Mouse (Mus musculus): Measurements from ENCODE around the gene Gm3239. TPM values are rescaled to one million over a fixed set of nuclear protein-coding genes. Genes with fewer than 3 reads are reported as not detected.
A peak's percentile ranks its signal among the peaks of the same experiment; 100 is the strongest.
"Not testable (repeated sequence)": the region's sequence is repeated elsewhere in the genome, so short reads cannot be mapped to it uniquely, and the experiment has no call there.

The Gm3239 gene
- polyA plus RNA-seq (2015; fragmentation: Nextera tagmentation; extraction: Ambion mirVana), result 1.7 and 1.9 TPM in 2 replicates

- not testable (repeated sequence) for H3K9ac ChIP-seq (ENCODE audit: low read depth, low read length); H3K27ac ChIP-seq (ENCODE audit: low read length); H3K9me3 ChIP-seq (replicated peaks; ENCODE audit: control insufficient read depth, low read length, poor library complexity, severe bottlenecking); H3K4me2 ChIP-seq (ENCODE audit: low read length); H3K4me3 ChIP-seq (ENCODE audit: low read depth, low read length); H3K4me1 ChIP-seq (ENCODE audit: control insufficient read depth, insufficient read depth, low read length); H3K36me3 ChIP-seq (ENCODE audit: control insufficient read depth, insufficient read depth, low read length); ATAC-seq; H3K27me3 ChIP-seq (ENCODE audit: control insufficient read depth, insufficient read depth, low read depth, low read length)
- no CpG with 5 or more reads among the region's 2 CpGs for WGBS
These were observed at the start of gene Gm3239 for GRCm38 (mm10) chr14:4663892-4664291. TSS of gene Gm3239 (plus strand) at chr14:4664192.

- ATAC-seq; H3K36me3 ChIP-seq (ENCODE audit: control insufficient read depth, insufficient read depth, low read length); H3K4me1 ChIP-seq (ENCODE audit: control insufficient read depth, insufficient read depth, low read length); H3K4me2 ChIP-seq (ENCODE audit: low read length); H3K9ac ChIP-seq (ENCODE audit: low read depth, low read length); H3K4me3 ChIP-seq (ENCODE audit: low read depth, low read length); H3K27me3 ChIP-seq (ENCODE audit: control insufficient read depth, insufficient read depth, low read depth, low read length); H3K9me3 ChIP-seq (replicated peaks; ENCODE audit: control insufficient read depth, low read length, poor library complexity, severe bottlenecking); H3K27ac ChIP-seq (ENCODE audit: low read length): not testable (repeated sequence)
- no CpG with 5 or more reads among the region's 2 CpGs for WGBS
These were observed 31.9 kb upstream of the Gm3239 start, which contains the start of gene Gm8159 for GRCm38 (mm10) chr14:4632052-4632451. TSS of gene Gm8159 (plus strand) at chr14:4632352.

- Histone ChIP-seq H3K9ac (ENCODE audit: low read depth, low read length) (peak overlapping the region; percentile 48), H3K4me2 (ENCODE audit: low read length) (peak overlapping the region; percentile 59), H3K4me3 (ENCODE audit: low read depth, low read length) (peak overlapping the region; percentile 37)
- not testable (repeated sequence) for H3K27ac ChIP-seq (ENCODE audit: low read length); H3K9me3 ChIP-seq (replicated peaks; ENCODE audit: control insufficient read depth, low read length, poor library complexity, severe bottlenecking); H3K27me3 ChIP-seq (ENCODE audit: control insufficient read depth, insufficient read depth, low read depth, low read length); ATAC-seq; H3K36me3 ChIP-seq (ENCODE audit: control insufficient read depth, insufficient read depth, low read length); H3K4me1 ChIP-seq (ENCODE audit: control insufficient read depth, insufficient read depth, low read length)
- WGBS, result under 1% methylated on average over 12 of the region's 18 CpGs
These were observed 14.7 kb upstream of the Gm3239 start for GRCm38 (mm10) chr14:4649309-4649708.

- not testable (repeated sequence) for H3K36me3 ChIP-seq (ENCODE audit: control insufficient read depth, insufficient read depth, low read length); H3K4me2 ChIP-seq (ENCODE audit: low read length); H3K9me3 ChIP-seq (replicated peaks; ENCODE audit: control insufficient read depth, low read length, poor library complexity, severe bottlenecking); H3K27me3 ChIP-seq (ENCODE audit: control insufficient read depth, insufficient read depth, low read depth, low read length); ATAC-seq; H3K27ac ChIP-seq (ENCODE audit: low read length); H3K9ac ChIP-seq (ENCODE audit: low read depth, low read length); H3K4me1 ChIP-seq (ENCODE audit: control insufficient read depth, insufficient read depth, low read length); H3K4me3 ChIP-seq (ENCODE audit: low read depth, low read length)
- 0% methylated on average over 3 of the region's 9 CpGs for WGBS
These were observed 13.7 kb upstream of the Gm3239 start for GRCm38 (mm10) chr14:4650324-4650723.

GRCm38 (mm10) chr14:4708938-4709337 lies 44.9 kb downstream of the Gm3239 start, which contains the start of gene Gm7876:
TSS of gene Gm7876 (plus strand) at chr14:4709238.
- H3K9ac ChIP-seq (ENCODE audit: low read depth, low read length); H3K4me1 ChIP-seq (ENCODE audit: control insufficient read depth, insufficient read depth, low read length); ATAC-seq; H3K36me3 ChIP-seq (ENCODE audit: control insufficient read depth, insufficient read depth, low read length); H3K4me2 ChIP-seq (ENCODE audit: low read length); H3K27me3 ChIP-seq (ENCODE audit: control insufficient read depth, insufficient read depth, low read depth, low read length); H3K9me3 ChIP-seq (replicated peaks; ENCODE audit: control insufficient read depth, low read length, poor library complexity, severe bottlenecking); H3K27ac ChIP-seq (ENCODE audit: low read length); H3K4me3 ChIP-seq (ENCODE audit: low read depth, low read length): not testable (repeated sequence)
- 83% methylated on average over 1 of the region's 2 CpGs for WGBS

Other genes starting within 250 kb of the Gm3239 start
- gene Gm3164, start 248.7 kb upstream of the Gm3239 start, polyA plus RNA-seq (2015; fragmentation: Nextera tagmentation; extraction: Ambion mirVana), result 5.8 and 8.2 TPM in 2 replicates
- 2.3 and 3.5 TPM in 2 replicates for gene Gm3173, start 233.2 kb upstream of the Gm3239 start, polyA plus RNA-seq (2015; fragmentation: Nextera tagmentation; extraction: Ambion mirVana)
- gene Gm3182, start 182.4 kb upstream of the Gm3239 start, polyA plus RNA-seq (2015; fragmentation: Nextera tagmentation; extraction: Ambion mirVana), result not detected in 2 replicates
- not detected in 2 replicates for gene Gm3047, start 108.8 kb upstream of the Gm3239 start, polyA plus RNA-seq (2015; fragmentation: Nextera tagmentation; extraction: Ambion mirVana)
- gene Gm8159, start 31.8 kb upstream of the Gm3239 start, polyA plus RNA-seq (2015; fragmentation: Nextera tagmentation; extraction: Ambion mirVana), result not detected in 2 replicates
- not detected in 2 replicates for gene Gm7876, start 45.0 kb downstream of the Gm3239 start, polyA plus RNA-seq (2015; fragmentation: Nextera tagmentation; extraction: Ambion mirVana)
- 4.0 and 4.6 TPM in 2 replicates for gene Gm3252, start 62.6 kb downstream of the Gm3239 start, polyA plus RNA-seq (2015; fragmentation: Nextera tagmentation; extraction: Ambion mirVana)
- not detected in 2 replicates for gene Gm9602, start 112.1 kb downstream of the Gm3239 start, polyA plus RNA-seq (2015; fragmentation: Nextera tagmentation; extraction: Ambion mirVana)
- gene Gm3269, start 173.9 kb downstream of the Gm3239 start, polyA plus RNA-seq (2015; fragmentation: Nextera tagmentation; extraction: Ambion mirVana), result not detected in 2 replicates
- 2.9 and 3.8 TPM in 2 replicates for gene Gm3264, start 191.4 kb downstream of the Gm3239 start, polyA plus RNA-seq (2015; fragmentation: Nextera tagmentation; extraction: Ambion mirVana)
- gene Gm3278, start 228.2 kb downstream of the Gm3239 start, polyA plus RNA-seq (2015; fragmentation: Nextera tagmentation; extraction: Ambion mirVana), result not detected in 2 replicates

Measured in midbrain, embryonic 16.5 days (tissue).